Mouse (Mus musculus) heart, embryonic 15.5 days (tissue): Measurements from ENCODE around the gene P4hb. TPM values are rescaled to one million over a fixed set of nuclear protein-coding genes. Genes with fewer than 3 reads are reported as not detected.

Source experiments
- ATAC-seq: fragments of 200-750 bp; cut with Nextera tagmentation; replicated peaks from 2 replicates; pipeline ENCODE4 v1.8.0; 2017; ENCODE audit warnings: low read depth, moderate TSS enrichment; ENCODE audit not compliant: insufficient number of reproducible peaks, insufficient read depth, low FRiP score
- H3K27ac ChIP-seq: fragments of 300-500 bp; sonication (generic); 2 replicates; pipeline ENCODE4 v1.5.1; 2015; ENCODE audit warnings: mild to moderate bottlenecking, inconsistent platforms
- H3K27me3 ChIP-seq: fragments of 300-500 bp; sonication (generic); 2 replicates; pipeline ENCODE4 v1.6.1; 2015; ENCODE audit warnings: inconsistent platforms
- H3K36me3 ChIP-seq: fragments of 300-500 bp; sonication (generic); 2 replicates; pipeline ENCODE4 v1.6.1; 2015; ENCODE audit warnings: mild to moderate bottlenecking, inconsistent platforms
- H3K4me1 ChIP-seq: fragments of 300-500 bp; sonication (generic); replicated peaks from 2 replicates; pipeline ENCODE4 v1.6.1; 2015; ENCODE audit warnings: inconsistent platforms
- H3K4me2 ChIP-seq: fragments of 300-500 bp; sonication (generic); 2 replicates; pipeline ENCODE4 v1.6.1; 2015; ENCODE audit warnings: inconsistent platforms, mild to moderate bottlenecking, moderate library complexity
- H3K4me3 ChIP-seq: fragments of 300-500 bp; sonication (generic); 2 replicates; pipeline ENCODE4 v1.5.1; 2015; ENCODE audit warnings: mild to moderate bottlenecking, inconsistent platforms
- H3K9ac ChIP-seq: fragments of 300-500 bp; sonication (generic); 2 replicates; pipeline ENCODE4 v1.6.1; 2015; ENCODE audit warnings: mild to moderate bottlenecking, inconsistent platforms
- H3K9me3 ChIP-seq: fragments of 300-500 bp; sonication (generic); replicated peaks from 2 replicates; pipeline ENCODE4 v1.6.1; 2016; ENCODE audit warnings: inconsistent platforms
- WGBS: fragments of 180-500 bp; shearing (Covaris S2); methylation state at CpG from one replicate; pipeline ENCODE4 v1.1.7; 2015; ENCODE audit warnings: mixed read lengths; 5-methylcytosine and 5-hydroxymethylcytosine counted together
- polyA plus RNA-seq: library from polyadenylated mRNA; unstranded; fragments of >200 nt; fragmentation: Nextera tagmentation; extraction: Ambion mirVana; gene quantifications from 2 replicates; pipeline ENCODE4 v1.2.1, GENCODE M21; 2015

Gene P4hb
- polyA plus RNA-seq, 1 experiment from 2014 or later: 357 TPM

DNA sequence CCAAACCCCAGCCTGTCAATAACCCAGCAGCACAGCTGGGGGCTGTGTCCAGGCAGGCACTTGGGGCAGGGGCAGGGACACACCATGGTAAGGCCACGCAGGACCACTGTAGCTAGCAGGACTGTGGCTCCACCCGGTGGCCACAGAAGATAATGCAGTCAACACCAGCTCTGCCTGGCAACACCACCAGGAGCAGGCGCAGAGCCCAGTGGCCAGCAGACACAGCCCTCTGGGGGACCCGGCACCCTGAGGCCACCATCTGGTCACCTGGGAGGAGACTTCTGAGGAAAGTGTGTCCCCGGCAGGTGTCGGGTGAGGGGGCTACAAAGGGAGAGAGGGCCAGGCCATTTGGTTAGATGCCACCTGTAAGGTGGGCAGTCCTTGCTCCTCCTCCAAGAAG, 39.7 kb upstream of the P4hb start:
- peaks cover 34% of the 10 kb centered on the region for H3K4me1 ChIP-seq
- no peak overlapping the region for H3K27ac ChIP-seq
- H3K9ac ChIP-seq: no peak overlapping the region
- H3K4me2 ChIP-seq: no peak overlapping the region
- no peak overlapping the region for H3K4me3 ChIP-seq
- H3K9me3 ChIP-seq: no peaks in the 10 kb centered on the region
- no peaks in the 10 kb centered on the region for H3K27me3 ChIP-seq
- WGBS: 40% methylated on average over 6 of the region's 6 CpGs
- no peak for ATAC-seq
- H3K36me3 ChIP-seq: peaks cover 43% of the 10 kb centered on the region

DNA sequence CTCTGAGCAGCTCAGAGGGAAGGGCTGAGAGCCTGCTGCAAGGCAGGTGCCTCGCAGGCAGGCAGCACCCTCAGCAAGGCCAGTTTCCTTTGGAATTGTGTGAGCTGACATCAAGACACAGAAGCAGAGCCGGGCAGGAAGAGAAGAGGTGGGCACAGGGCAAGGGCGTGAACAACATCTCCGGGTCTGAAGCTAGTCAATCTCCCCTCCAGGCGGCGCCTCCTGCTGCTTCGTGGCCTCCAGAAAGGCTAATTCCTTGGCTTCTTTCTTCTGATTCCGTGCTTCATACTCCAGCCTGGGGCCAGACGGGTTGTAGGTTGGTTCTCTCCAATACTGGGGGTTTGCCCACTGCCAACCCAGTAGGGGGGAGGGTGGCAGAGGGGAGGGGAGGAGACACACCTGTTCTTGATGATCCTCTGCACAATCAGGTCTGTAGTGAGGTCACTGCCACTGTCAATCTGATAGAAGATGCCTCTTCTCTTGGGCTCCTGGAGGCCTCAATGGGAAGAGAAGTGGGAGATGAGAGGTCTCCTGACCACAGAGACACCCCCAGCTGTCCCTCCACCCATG, 37.5 kb upstream of the P4hb start:
- Histone ChIP-seq H3K36me3 (peaks cover 47% of the 10 kb centered on the region), H3K27me3 (no peaks in the 10 kb centered on the region), H3K4me3 (no peak overlapping the region), H3K9me3 (no peaks in the 10 kb centered on the region), H3K9ac (no peak overlapping the region), H3K4me1 (peaks cover 38% of the 10 kb centered on the region), H3K4me2 (no peak overlapping the region), H3K27ac (no peak overlapping the region)
- 84% methylated on average over 9 of the region's 9 CpGs for WGBS
- ATAC-seq: no peak

DNA sequence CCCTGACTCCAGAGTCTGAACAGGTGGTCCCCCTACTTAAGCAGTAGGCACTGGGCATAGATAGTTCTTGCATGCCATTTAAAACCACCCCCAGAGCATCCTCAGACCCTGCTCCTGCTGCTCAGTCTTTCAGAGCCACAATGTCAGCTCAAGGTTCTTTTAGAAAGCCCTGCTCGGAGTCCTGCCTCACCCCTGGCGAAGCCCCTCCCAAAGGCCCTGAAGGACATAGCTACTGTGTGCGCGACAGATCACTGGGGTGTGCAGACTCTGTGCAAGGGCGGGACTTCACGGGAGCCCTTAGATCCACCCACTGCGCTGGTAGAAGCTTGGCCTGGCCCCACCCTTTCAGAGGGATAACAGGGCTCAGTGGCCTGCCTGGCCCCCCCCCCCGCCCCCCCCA, 36.2 kb upstream of the P4hb start:
- H3K36me3 ChIP-seq: peaks cover 55% of the 10 kb centered on the region
- H3K9me3 ChIP-seq: no peaks in the 10 kb centered on the region
- H3K4me1 ChIP-seq: peaks cover 38% of the 10 kb centered on the region
- no peaks in the 10 kb centered on the region for H3K27me3 ChIP-seq
- peak overlapping the region; percentile 46 for H3K4me3 ChIP-seq
- 27% methylated on average over 8 of the region's 8 CpGs for WGBS
- H3K27ac ChIP-seq: peak overlapping the region; percentile 61
- peak; percentile 61 for ATAC-seq
- H3K4me2 ChIP-seq: peak overlapping the region; percentile 80
- peak overlapping the region; percentile 55 for H3K9ac ChIP-seq

DNA sequence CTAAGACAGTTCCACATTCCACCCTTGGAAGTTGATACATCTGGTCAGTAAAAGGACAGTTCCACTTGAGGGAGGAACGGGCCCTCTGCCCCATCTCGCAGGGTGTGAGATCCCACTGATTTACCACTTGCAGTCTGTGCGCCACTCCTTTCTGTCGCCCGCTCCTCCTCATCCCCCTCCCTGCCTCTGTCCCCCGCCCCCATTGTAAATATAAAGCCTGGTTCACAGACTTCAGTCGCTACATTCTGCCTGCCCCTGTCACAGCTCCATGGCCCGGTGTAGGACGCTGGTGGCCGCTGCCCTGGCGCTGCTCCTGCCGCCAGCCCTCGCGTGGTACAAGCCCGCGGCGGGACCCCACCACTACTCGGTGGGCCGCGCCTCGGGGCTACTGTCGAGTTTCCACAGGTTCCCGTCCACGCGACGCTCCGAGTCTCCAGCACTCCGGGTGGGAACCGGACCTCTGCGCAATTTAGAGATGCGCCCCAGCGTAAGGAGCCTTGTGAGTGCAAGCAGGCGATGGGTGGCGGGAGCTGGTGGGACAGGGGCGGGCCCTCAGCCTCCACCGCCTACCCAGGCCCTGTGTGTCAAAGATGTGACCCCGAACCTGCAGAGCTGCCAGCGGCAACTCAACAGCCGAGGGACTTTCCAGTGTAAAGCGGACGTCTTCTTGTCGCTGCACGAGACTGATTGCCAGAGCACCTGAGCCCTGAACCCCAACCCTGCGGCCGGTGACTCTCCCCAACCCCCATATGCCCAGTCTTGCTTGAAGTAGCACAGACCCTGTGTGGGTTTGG, 35.4 kb upstream of the P4hb start, which contains the start of gene Npb:
Gene Npb (plus strand): TSS at position 237 of the 794 bp plus-strand sequence.
- H3K9me3 ChIP-seq: no peaks in the 10 kb centered on the region
- H3K4me3 ChIP-seq: peak within 1 kb of the TSS; percentile 46
- WGBS: 9% methylated on average over 45 of the region's 45 CpGs
- peak within 1 kb of the TSS; percentile 80 for H3K4me2 ChIP-seq
- peaks cover 38% of the 10 kb centered on the region for H3K4me1 ChIP-seq
- H3K36me3 ChIP-seq: peaks cover 55% of the 10 kb centered on the region
- peak within 1 kb of the TSS; percentile 61 for H3K27ac ChIP-seq
- ATAC-seq: no peak
- H3K9ac ChIP-seq: peak within 1 kb of the TSS; percentile 55
- no peaks in the 10 kb centered on the region for H3K27me3 ChIP-seq

DNA sequence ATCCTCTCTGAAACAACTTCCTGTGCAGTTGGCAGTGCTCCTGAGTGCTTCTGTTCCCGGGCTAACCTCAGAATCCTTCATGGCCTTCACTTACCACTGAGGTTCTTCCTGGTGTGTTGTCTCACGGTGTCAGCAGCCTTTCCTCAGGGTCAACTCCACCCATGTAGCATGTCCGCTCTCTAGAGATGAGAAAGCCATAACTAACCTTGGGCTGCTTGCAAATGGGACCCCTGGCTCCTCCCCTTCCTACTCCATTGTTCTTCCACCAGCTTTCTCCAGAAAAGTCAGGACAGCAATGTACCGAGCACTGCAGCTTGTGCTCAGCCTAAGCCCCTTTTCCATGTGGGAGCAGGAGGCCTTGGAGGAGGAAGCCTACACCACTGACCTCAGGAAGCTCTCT, 33.7 kb upstream of the P4hb start:
- ATAC-seq: no peak
- peak overlapping the region; percentile 27; the same call in 1 of the 2 replicates for H3K27ac ChIP-seq
- no peaks in the 10 kb centered on the region for H3K27me3 ChIP-seq
- no peak overlapping the region for H3K4me3 ChIP-seq
- H3K4me2 ChIP-seq: no peak overlapping the region
- 81% methylated on average over 4 of the region's 4 CpGs for WGBS
- no peak overlapping the region for H3K9ac ChIP-seq
- H3K36me3 ChIP-seq: peaks cover 55% of the 10 kb centered on the region
- H3K4me1 ChIP-seq: peaks cover 38% of the 10 kb centered on the region
- no peaks in the 10 kb centered on the region for H3K9me3 ChIP-seq

DNA sequence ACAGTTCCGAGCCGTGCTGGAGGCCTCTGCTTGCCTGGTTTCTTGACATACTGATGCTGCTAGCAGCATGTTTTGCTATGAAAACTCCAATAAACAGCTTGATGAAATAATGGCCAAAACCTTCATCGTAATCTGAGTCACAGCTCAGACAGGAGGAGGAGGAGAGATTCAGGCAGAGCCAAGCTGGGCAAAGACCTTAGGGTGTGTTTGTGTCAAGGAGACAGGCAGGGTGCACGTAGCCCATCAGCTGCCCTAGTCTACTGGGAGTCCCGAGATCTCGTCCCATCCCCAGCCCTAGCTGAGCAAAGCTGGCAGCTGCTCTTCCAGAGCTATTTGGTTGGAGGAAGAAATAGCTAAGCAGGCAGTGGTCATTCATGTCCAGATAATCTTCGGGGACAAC, 32.6 kb upstream of the P4hb start:
- WGBS: 86% methylated on average over 7 of the region's 7 CpGs
- Histone ChIP-seq H3K4me3 (no peak overlapping the region), H3K27me3 (no peaks in the 10 kb centered on the region), H3K36me3 (peaks cover 53% of the 10 kb centered on the region), H3K4me2 (no peak overlapping the region), H3K4me1 (peaks cover 38% of the 10 kb centered on the region), H3K9ac (no peak overlapping the region), H3K9me3 (no peaks in the 10 kb centered on the region), H3K27ac (no peak overlapping the region)
- no peak for ATAC-seq

DNA sequence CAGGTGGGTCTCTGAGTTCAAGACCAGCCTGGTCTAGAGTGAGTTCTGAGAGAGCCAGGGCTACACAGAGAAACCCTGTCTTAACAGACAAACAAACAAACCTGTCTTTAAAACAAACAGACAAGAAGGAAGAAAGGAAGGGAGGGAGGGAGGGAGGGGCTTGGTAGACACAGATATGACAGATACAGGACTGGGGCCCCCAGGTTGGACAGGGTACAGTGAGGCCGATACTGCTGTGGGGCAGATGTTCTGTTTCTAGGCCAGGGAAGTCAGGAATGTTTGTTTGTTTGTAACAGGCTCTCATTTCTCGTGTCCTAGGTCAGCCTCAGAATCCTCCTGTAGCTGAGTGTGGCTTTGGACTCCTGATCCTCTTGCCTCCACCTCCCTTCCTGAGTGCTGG, 30.5 kb upstream of the P4hb start:
- H3K4me1 ChIP-seq: peaks cover 38% of the 10 kb centered on the region
- H3K9me3 ChIP-seq: no peaks in the 10 kb centered on the region
- H3K4me2 ChIP-seq: no peak overlapping the region
- 79% methylated on average over 2 of the region's 2 CpGs for WGBS
- ATAC-seq: no peak
- no peak overlapping the region for H3K4me3 ChIP-seq
- H3K36me3 ChIP-seq: peaks cover 50% of the 10 kb centered on the region
- H3K27ac ChIP-seq: no peak overlapping the region
- no peaks in the 10 kb centered on the region for H3K27me3 ChIP-seq
- no peak overlapping the region for H3K9ac ChIP-seq

DNA sequence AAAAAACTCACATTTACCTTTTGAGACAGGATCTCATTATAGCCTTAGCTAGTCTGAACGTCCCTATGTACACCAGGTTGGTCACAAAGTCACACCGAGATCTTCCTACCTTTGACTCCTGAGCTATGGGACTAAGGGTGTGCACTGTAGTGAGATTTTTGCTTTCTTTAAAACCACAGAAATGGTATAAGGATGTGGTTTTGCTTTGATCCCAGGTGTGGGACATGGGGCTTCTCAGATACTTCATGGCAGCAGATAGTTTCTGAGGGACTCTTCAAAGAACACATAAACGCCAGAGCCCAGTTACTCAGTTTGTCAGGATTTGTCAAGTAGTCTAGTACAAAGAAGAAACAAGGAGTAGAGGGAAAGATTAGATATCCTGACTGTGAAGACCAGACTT, 27.7 kb upstream of the P4hb start:
- Histone ChIP-seq H3K4me1 (peaks cover 31% of the 10 kb centered on the region), H3K27me3 (no peaks in the 10 kb centered on the region), H3K9me3 (no peaks in the 10 kb centered on the region), H3K4me2 (no peak overlapping the region), H3K27ac (no peak overlapping the region), H3K4me3 (no peak overlapping the region), H3K36me3 (peaks cover 59% of the 10 kb centered on the region), H3K9ac (no peak overlapping the region)
- 87% methylated on average over 3 of the region's 3 CpGs for WGBS
- no peak for ATAC-seq

DNA sequence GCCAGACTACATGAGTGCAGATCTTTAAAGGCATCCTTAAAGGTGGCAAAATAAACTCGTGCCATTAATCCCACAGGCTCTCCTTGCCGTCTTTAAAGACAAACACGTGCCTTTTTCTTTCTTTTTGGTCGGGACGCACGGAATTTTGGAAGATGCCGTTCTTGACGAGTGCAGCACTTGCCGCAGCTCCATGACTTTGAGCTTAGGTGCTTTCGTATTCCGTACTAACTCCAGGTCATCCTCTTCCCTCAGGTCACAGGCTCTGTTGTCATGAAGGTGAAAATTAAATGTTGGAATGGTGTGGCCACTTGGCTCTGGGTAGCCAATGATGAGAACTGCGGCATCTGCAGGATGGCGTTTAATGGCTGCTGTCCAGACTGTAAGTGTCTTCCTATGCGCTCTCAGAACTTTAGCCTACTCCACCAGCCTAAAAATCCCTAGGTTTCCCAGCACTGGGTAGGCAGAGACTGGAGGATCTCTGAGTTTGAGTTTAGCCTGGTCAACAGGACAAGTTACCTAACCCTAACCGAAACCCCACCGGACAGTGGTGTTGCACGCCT, 26.0 kb upstream of the P4hb start:
- Histone ChIP-seq H3K4me3 (peak overlapping the region; percentile 98), H3K4me1 (peaks cover 31% of the 10 kb centered on the region), H3K27me3 (no peaks in the 10 kb centered on the region), H3K4me2 (peak overlapping the region; percentile 92), H3K9me3 (no peaks in the 10 kb centered on the region), H3K27ac (peak overlapping the region; percentile 93), H3K9ac (peak overlapping the region; percentile 71), H3K36me3 (peaks cover 57% of the 10 kb centered on the region)
- ATAC-seq: no peak
- 43% methylated on average over 17 of the region's 17 CpGs for WGBS

DNA sequence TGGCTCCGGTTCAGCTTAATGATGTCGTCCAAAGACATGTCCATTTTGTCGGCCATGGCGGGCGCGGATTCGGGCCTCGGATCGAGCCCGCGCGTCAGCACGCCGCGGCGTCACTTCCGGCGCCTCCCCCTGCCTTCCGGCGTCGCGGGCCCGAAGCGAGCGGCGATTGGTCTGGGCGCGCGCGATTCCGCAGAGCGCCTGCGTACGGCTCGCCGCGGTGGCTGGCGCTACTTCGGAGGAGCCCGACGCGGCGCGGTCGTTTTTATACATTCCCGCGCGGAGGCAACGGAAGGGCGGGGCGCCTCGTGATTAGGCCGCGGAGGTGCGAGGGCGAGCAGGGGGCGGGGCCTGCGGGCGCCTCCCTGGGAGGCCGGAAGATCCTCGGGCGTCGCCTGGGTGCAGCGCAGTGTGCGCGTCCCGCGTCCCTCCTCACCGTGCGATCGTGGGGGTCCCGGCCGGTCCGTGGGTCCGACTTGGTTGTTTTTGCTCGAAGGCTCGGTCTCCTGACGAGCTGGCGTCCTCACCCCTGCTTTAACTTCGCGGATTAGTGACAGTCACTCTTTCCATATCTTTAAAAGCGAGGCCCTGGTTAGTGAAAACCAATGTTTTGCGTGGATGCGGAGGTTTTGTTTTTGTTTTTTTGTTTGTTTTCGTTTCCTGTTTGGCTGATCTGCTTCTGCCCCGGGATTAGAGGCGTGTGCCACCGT, 25.4 kb upstream of the P4hb start, which contains the start of the genes Alyref and Anapc11:
Gene Alyref (minus strand): TSS at position 83 of the 707 bp plus-strand sequence.
Gene Anapc11 (plus strand): TSS at position 139 of the 707 bp plus-strand sequence.
- Histone ChIP-seq H3K9me3 (no peaks in the 10 kb centered on the region), H3K4me2 (peak within 1 kb of the TSS; percentile 92), H3K27ac (peak within 1 kb of the TSS; percentile 93), H3K4me3 (peak within 1 kb of the TSS; percentile 98), H3K9ac (peak within 1 kb of the TSS; percentile 99), H3K27me3 (no peaks in the 10 kb centered on the region), H3K36me3 (peaks cover 58% of the 10 kb centered on the region), H3K4me1 (peaks cover 31% of the 10 kb centered on the region)
- ATAC-seq: peak; percentile 96
- under 1% methylated on average over 88 of the region's 88 CpGs for WGBS
